Mouse (Mus musculus): ENCODE data around the gene Gon4l. TPM values are rescaled to one million over a fixed set of nuclear protein-coding genes. Genes with fewer than 3 reads are reported as not detected.
A peak's percentile ranks its signal among the peaks of the same experiment; 100 is the strongest.

The Gon4l gene
- polyA plus RNA-seq, 1 experiment from 2014 or later, result 15.3 TPM

GRCm38 (mm10) chr3:88921411-88921810, 86.4 kb downstream of the Gon4l start:
- H3K4me1 ChIP-seq, result no peaks in the 10 kb centered on the region
- no peak overlapping the region for H3K27ac ChIP-seq (replicated peaks)
- no peak overlapping the region for H3K4me3 ChIP-seq
- 93% methylated on average over 9 of the region's 9 CpGs for WGBS
- peaks cover 7% of the 10 kb centered on the region; the same call in 1 of the 2 replicates for H3K9me3 ChIP-seq (replicated peaks)
- DNase-seq (ENCODE audit: low spot score), result no peak
- no peaks in the 10 kb centered on the region for H3K27me3 ChIP-seq (ENCODE audit: low read depth, poor library complexity, severe bottlenecking)
- H3K36me3 ChIP-seq, result peaks cover 66% of the 10 kb centered on the region

- Histone ChIP-seq H3K27me3 (ENCODE audit: low read depth, poor library complexity, severe bottlenecking) (no peaks in the 10 kb centered on the region), H3K36me3 (peaks cover 93% of the 10 kb centered on the region), H3K4me3 (no peak overlapping the region), H3K4me1 (no peaks in the 10 kb centered on the region), H3K27ac (replicated peaks) (no peak overlapping the region), H3K9me3 (replicated peaks) (peaks cover 7% of the 10 kb centered on the region; the same call in 1 of the 2 replicates)
- no peak for DNase-seq (ENCODE audit: low spot score)
- 94% methylated on average over 8 of the region's 8 CpGs for WGBS
Measured at GRCm38 (mm10) chr3:88923989-88924591, 89.1 kb downstream of the Gon4l start.

DNA sequence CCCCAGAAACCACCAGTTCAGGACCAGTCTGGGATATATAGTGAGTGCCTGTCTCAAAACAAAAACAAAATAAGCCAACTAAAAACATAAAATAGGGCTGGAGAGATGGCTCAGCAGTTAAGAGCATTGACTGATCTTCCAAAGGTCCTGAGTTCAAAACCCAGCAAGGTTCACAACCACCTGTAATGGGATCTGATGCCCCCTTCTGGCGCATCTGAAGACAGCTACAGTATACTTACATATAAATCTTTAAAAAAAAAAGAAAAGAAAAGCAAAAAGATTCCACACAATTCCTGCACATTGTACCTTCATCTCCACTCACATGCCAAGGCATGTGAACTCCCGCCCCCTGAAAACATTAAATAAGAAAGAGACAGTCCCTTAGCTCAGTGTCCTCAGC, 90.6 kb downstream of the Gon4l start:
- no peak overlapping the region for H3K27ac ChIP-seq (replicated peaks)
- no peak for DNase-seq (ENCODE audit: low spot score)
- no peaks in the 10 kb centered on the region for H3K27me3 ChIP-seq (ENCODE audit: low read depth, poor library complexity, severe bottlenecking)
- H3K36me3 ChIP-seq, result peaks cover 100% of the 10 kb centered on the region
- peaks cover 7% of the 10 kb centered on the region; the same call in 1 of the 2 replicates for H3K9me3 ChIP-seq (replicated peaks)
- 91% methylated on average over 2 of the region's 2 CpGs for WGBS
- H3K4me1 ChIP-seq, result no peaks in the 10 kb centered on the region
- H3K4me3 ChIP-seq, result no peak overlapping the region

DNA sequence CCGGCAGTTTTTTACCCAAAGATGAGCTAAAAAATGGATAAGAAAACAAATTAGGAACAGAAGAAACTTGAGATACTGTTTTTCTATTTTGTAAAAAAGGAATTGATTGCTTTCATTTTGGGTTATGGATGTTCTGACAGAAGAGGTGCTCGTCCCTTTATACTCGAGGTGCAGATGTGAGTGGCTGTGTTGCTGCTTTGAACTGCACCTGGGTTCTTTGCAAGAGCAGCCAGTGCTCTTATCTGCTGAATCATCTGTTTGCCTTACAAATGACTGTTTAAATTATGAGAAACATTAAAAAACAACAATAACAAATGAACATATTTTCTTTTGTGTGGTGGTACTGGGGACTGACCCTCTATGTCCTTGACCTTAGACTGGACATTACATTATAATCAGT, 94.5 kb downstream of the Gon4l start:
- WGBS, result 93% methylated on average over 3 of the region's 3 CpGs
- peaks cover 100% of the 10 kb centered on the region for H3K36me3 ChIP-seq
- no peak for DNase-seq (ENCODE audit: low spot score)

DNA sequence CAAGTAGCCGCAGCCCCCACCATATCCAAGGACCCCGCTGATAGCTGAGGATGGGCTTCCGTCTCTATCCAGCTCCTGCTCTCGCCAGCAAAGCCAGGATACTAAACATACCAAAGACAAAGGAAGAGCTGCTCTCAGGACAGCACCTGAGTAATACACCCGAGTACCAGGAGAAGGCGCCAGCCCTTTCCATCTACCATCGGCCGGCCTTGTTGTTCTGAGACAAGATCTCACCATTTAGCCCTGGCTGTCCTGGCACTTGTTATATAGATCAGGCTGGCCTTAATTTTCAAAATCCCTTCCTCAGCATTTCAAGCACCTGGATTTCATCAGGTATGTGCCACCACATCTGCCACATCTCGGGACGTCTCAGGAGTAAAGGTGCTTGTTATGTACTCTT, 104.0 kb downstream of the Gon4l start:
- Histone ChIP-seq H3K4me3 (no peak overlapping the region), H3K27ac (replicated peaks) (no peak overlapping the region), H3K27me3 (ENCODE audit: low read depth, poor library complexity, severe bottlenecking) (no peaks in the 10 kb centered on the region), H3K4me1 (no peaks in the 10 kb centered on the region), H3K36me3 (peaks cover 83% of the 10 kb centered on the region), H3K9me3 (replicated peaks) (no peaks in the 10 kb centered on the region)
- 94% methylated on average over 10 of the region's 10 CpGs for WGBS
- no peak for DNase-seq (ENCODE audit: low spot score)

More for the DNA sequence above, 94.5 kb downstream of the Gon4l start:
- Histone ChIP-seq H3K27ac (replicated peaks) (no peak overlapping the region), H3K9me3 (replicated peaks) (no peaks in the 10 kb centered on the region), H3K4me1 (no peaks in the 10 kb centered on the region), H3K4me3 (no peak overlapping the region), H3K27me3 (ENCODE audit: low read depth, poor library complexity, severe bottlenecking) (no peaks in the 10 kb centered on the region)

- Histone ChIP-seq H3K27ac (replicated peaks) (no peak overlapping the region), H3K4me3 (no peak overlapping the region), H3K9me3 (replicated peaks) (no peaks in the 10 kb centered on the region), H3K36me3 (peaks cover 76% of the 10 kb centered on the region), H3K4me1 (no peaks in the 10 kb centered on the region), H3K27me3 (ENCODE audit: low read depth, poor library complexity, severe bottlenecking) (no peaks in the 10 kb centered on the region)
- no peak for DNase-seq (ENCODE audit: low spot score)
- WGBS, result 81% methylated on average over 3 of the region's 3 CpGs
Measured at GRCm38 (mm10) chr3:88939749-88940148, 104.7 kb downstream of the Gon4l start.

DNA sequence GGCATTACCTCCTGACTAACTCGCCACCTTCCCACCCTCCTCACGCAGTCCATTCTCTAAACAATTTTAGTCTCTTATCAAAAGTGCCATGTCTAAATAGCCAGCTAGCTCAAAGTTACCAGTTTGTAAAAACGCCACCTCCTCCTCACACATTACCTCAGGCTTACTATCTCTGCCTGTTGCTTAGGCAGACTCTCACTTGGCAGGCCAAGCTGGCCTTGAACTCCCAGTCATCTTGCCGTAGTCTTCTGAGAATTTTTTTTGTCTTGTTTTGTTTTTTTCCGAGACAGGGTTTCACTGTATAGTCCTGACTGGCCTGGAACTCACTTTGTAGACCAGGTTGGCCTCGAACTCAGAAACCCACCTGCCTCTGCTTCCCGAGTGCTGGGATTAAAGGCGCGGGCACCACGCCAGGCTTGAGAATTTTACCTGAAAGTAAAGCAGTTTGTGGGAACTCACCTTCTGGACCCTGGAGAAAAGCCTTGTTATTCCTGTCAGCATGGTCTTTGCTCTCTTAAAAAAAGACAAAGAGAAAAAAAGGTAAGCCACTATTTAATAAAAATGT, 107.4 kb downstream of the Gon4l start:
- no peaks in the 10 kb centered on the region for H3K4me1 ChIP-seq
- H3K4me3 ChIP-seq, result no peak overlapping the region
- no peak for DNase-seq (ENCODE audit: low spot score)
- H3K27ac ChIP-seq (replicated peaks), result no peak overlapping the region
- peaks cover 51% of the 10 kb centered on the region for H3K36me3 ChIP-seq
- H3K9me3 ChIP-seq (replicated peaks), result no peaks in the 10 kb centered on the region
- WGBS, result 94% methylated on average over 10 of the region's 10 CpGs
- no peaks in the 10 kb centered on the region for H3K27me3 ChIP-seq (ENCODE audit: low read depth, poor library complexity, severe bottlenecking)

DNA sequence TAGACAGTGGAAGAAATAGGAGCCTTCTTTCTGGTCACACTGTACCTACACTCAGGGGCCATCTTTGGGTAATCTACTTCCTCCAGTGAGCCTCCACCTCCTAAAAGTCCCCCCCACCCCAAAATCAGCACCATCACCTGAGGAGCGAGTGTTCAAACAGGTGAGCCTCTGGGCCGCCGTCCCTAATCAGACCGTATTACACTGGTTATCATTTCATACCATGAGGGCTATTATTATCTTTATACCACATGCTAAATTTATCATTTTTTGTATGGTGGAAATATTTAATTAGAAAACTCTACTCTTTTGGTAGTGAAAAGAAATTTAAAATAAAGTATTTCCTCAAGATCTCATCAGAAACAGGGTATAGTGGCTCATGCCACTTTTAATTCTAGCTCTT, 109.1 kb downstream of the Gon4l start:
- Histone ChIP-seq H3K36me3 (peaks cover 34% of the 10 kb centered on the region), H3K27me3 (ENCODE audit: low read depth, poor library complexity, severe bottlenecking) (no peaks in the 10 kb centered on the region), H3K27ac (replicated peaks) (no peak overlapping the region), H3K9me3 (replicated peaks) (no peaks in the 10 kb centered on the region), H3K4me3 (no peak overlapping the region), H3K4me1 (peaks cover 13% of the 10 kb centered on the region)
- no peak for DNase-seq (ENCODE audit: low spot score)
- 96% methylated on average over 4 of the region's 4 CpGs for WGBS

DNA sequence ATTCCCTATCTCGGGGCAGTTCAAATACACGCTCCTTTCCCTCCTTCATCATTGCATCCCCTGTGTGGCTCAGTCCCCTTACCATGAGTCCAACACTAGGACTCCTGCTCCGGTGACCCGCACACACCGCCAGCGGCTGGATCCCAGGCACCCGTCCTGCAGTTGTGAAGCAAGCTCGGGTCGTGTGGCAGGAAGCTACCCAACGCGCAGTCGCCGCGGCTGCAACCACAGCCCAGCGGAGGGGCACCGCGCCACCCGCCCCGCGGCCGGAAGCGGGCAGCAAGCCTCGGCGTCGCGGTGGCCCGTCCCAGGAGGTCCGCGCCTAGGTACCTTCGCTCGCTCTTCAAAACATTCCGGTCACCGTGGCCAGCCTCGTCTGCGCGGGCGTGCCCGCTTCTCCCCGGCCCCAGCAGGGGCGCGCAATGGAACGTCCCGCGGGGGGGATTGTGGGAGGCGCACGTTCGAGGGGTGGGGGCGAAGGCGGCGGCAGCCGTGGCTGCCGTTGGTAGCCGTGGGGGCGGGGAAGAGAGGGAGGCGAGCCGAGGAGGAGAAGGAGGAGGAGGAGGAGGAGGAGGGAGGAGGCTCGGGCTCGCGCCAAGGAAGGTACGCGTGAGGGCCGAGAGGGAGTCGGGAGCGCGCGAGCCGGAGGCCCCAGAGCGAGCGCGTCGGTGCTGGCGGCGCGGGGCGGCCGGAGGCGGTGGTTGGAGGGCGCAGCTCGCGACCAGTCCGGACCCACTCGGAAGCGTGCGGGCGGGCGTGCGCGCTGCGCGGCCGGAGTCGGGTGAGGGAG, 115.0 kb downstream of the Gon4l start:
- Histone ChIP-seq H3K36me3 (no peaks in the 10 kb centered on the region), H3K4me3 (peak overlapping the region; percentile 74), H3K9me3 (replicated peaks) (no peaks in the 10 kb centered on the region), H3K4me1 (peaks cover 35% of the 10 kb centered on the region), H3K27me3 (ENCODE audit: low read depth, poor library complexity, severe bottlenecking) (no peaks in the 10 kb centered on the region), H3K27ac (replicated peaks) (peak overlapping the region; percentile 99)
- WGBS, result under 1% methylated on average over 64 of the region's 92 CpGs
- peak; percentile 95 for DNase-seq (ENCODE audit: low spot score)

GRCm38 (mm10) chr3:88950576-88951326, 115.7 kb downstream of the Gon4l start, which contains the start of the genes Ash1l and Dap3:
Ash1l (plus strand) TSS chr3:88950622.
Dap3 (minus strand) TSS chr3:88951181.
- Histone ChIP-seq H3K9me3 (replicated peaks) (no peaks in the 10 kb centered on the region), H3K27me3 (ENCODE audit: low read depth, poor library complexity, severe bottlenecking) (no peaks in the 10 kb centered on the region), H3K36me3 (no peaks in the 10 kb centered on the region), H3K4me1 (peaks cover 35% of the 10 kb centered on the region), H3K4me3 (peak within 1 kb of the TSS; percentile 74), H3K27ac (replicated peaks) (peak within 1 kb of the TSS; percentile 99)
- WGBS, result under 1% methylated on average over 40 of the region's 64 CpGs
- peak; percentile 87 for DNase-seq (ENCODE audit: low spot score)

GRCm38 (mm10) chr3:88951327-88951800, 116.3 kb downstream of the Gon4l start:
- H3K36me3 ChIP-seq, result no peaks in the 10 kb centered on the region
- H3K9me3 ChIP-seq (replicated peaks), result no peaks in the 10 kb centered on the region
- peak overlapping the region; percentile 74 for H3K4me3 ChIP-seq
- DNase-seq (ENCODE audit: low spot score), result no peak
- 3% methylated on average over 5 of the region's 5 CpGs for WGBS
- no peaks in the 10 kb centered on the region for H3K27me3 ChIP-seq (ENCODE audit: low read depth, poor library complexity, severe bottlenecking)
- peaks cover 35% of the 10 kb centered on the region for H3K4me1 ChIP-seq
- H3K27ac ChIP-seq (replicated peaks), result peak overlapping the region; percentile 99

GRCm38 (mm10) chr3:88953246-88953645, 118.2 kb downstream of the Gon4l start:
- Histone ChIP-seq H3K36me3 (no peaks in the 10 kb centered on the region), H3K9me3 (replicated peaks) (no peaks in the 10 kb centered on the region), H3K27me3 (ENCODE audit: low read depth, poor library complexity, severe bottlenecking) (no peaks in the 10 kb centered on the region), H3K4me1 (peaks cover 30% of the 10 kb centered on the region), H3K27ac (replicated peaks) (no peak overlapping the region), H3K4me3 (no peak overlapping the region)
- WGBS, result 84% methylated on average over 4 of the region's 4 CpGs
- no peak for DNase-seq (ENCODE audit: low spot score)

Data from midbrain, embryonic 10.5 days (tissue).